Mouse (Mus musculus) CH12.LX (cell line): ENCODE data around the gene Gsg1l.

Source experiments
- CTCF ChIP-seq, 2 experiments: IDR thresholded peaks in 1 of 2; conservative IDR thresholded peaks in 1 of 2; 2 replicates each; pipeline ENCODE4 v1.5.1; 2011 to 2012; ENCODE audit warnings: low read depth in 2 of 2, low read length in 2 of 2, improper control_type of control experiment in 1 of 2, inconsistent platforms in 1 of 2, mild to moderate bottlenecking in 1 of 2, moderate library complexity in 1 of 2
- E2F4 ChIP-seq: IDR thresholded peaks from 2 replicates; pipeline ENCODE4 v1.6.1; 2011; ENCODE audit warnings: low read depth, low read length, improper control_type of control experiment; ENCODE audit not compliant: insufficient replicate concordance
- EP300 ChIP-seq: IDR thresholded peaks from 2 replicates; pipeline ENCODE4 v1.6.1; 2011; ENCODE audit warnings: low read length, improper control_type of control experiment
- GABPA ChIP-seq: IDR thresholded peaks from 2 replicates; pipeline ENCODE4 v1.6.1; 2012; ENCODE audit warnings: low read depth, low read length, improper control_type of control experiment, inconsistent platforms; ENCODE audit not compliant: insufficient replicate concordance
- JUN ChIP-seq: IDR thresholded peaks from 2 replicates; pipeline ENCODE4 v1.6.1; 2011; ENCODE audit warnings: low read depth, mild to moderate bottlenecking, low read length, improper control_type of control experiment, moderate library complexity; ENCODE audit not compliant: insufficient read depth
- JUND ChIP-seq: conservative IDR thresholded peaks from 2 replicates; pipeline ENCODE4 v1.6.1; 2011; ENCODE audit warnings: low read depth, low read length, improper control_type of control experiment
- MAX ChIP-seq: IDR thresholded peaks from 2 replicates; pipeline ENCODE4 v1.6.1; 2011; ENCODE audit warnings: low read length, improper control_type of control experiment
- POLR2A ChIP-seq: IDR thresholded peaks from 2 replicates; pipeline ENCODE4 v1.6.1; 2011; ENCODE audit warnings: low read depth, mild to moderate bottlenecking, improper control_type of control experiment, low read length
- TBP ChIP-seq: conservative IDR thresholded peaks from 2 replicates; pipeline ENCODE4 v1.6.1; 2011; ENCODE audit warnings: low read depth, low read length, improper control_type of control experiment
- TCF12 ChIP-seq: IDR thresholded peaks from 2 replicates; pipeline ENCODE4 v1.6.1; 2014; ENCODE audit warnings: low read depth, mild to moderate bottlenecking, inconsistent platforms, low read length, improper control_type of control experiment

GRCm38 (mm10) chr7:126040794-126041526 is 41.3 kb downstream of the Gsg1l start:
- TF ChIP-seq MAX, result no peak
- TF ChIP-seq CTCF (conservative IDR thresholded peaks at IDR 0.05 in 1 of 2, IDR thresholded peaks at IDR 0.05 in 1 of 2; ENCODE audit: low read depth in 2 of 2, low read length in 2 of 2), result no peak
- no peak for TF ChIP-seq EP300
- no peak for TF ChIP-seq E2F4
- no peak for TF ChIP-seq POLR2A
- TF ChIP-seq TCF12, result no peak
- TF ChIP-seq JUN, result no peak
- no peak for TF ChIP-seq TBP
- no peak for TF ChIP-seq GABPA
- TF ChIP-seq JUND, result no peak
